16 mouse cellular contexts compared by ENCODE assay signal in the genomic region with DNA sequence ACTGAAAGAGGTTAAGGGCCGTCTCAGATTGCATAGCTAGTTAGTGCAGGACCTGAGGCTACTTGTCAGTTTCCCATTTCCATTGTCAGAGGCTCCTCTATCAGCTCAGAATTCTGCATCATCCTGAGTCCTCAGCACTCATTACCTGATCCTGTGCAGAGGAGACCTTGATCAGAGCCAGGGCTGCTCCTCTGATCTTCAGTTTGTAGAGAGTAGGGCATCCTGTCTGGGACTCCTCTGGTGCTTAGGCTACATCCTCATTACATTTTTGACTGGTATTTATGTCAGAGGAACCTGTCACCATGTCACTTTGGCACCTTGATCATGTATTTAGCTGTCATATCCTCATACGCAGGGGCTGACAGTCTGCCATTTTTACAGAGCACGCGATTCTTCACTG.
"Had no signal": no experiment of that assay in that cellular context is flagged by ENCODE, and none has a peak within 500 bp of the region (broad histone marks: within the 10 kb centered on the region; RNA-seq: fewer than 3 reads in every experiment).

No protein-coding gene starts in this region.

- H3K27me3 ChIP-seq: neural tube, embryonic 13.5 days; neural tube, embryonic 15.5 days; stomach, embryonic 15.5 days had no signal

- H3K36me3 ChIP-seq: neural tube, embryonic 13.5 days; neural tube, embryonic 15.5 days; stomach, embryonic 15.5 days had no signal

- H3K9ac ChIP-seq: neural tube, embryonic 13.5 days; neural tube, embryonic 15.5 days; stomach, embryonic 15.5 days had no signal

- H3K4me3 ChIP-seq: neural tube, embryonic 13.5 days; neural tube, embryonic 15.5 days; stomach, embryonic 15.5 days had no signal

- H3K4me1 ChIP-seq: neural tube, embryonic 13.5 days; neural tube, embryonic 15.5 days; stomach, embryonic 15.5 days had no signal

- H3K9me3 ChIP-seq: neural tube, embryonic 13.5 days; neural tube, embryonic 15.5 days; stomach, embryonic 15.5 days had no signal

- H3K27ac ChIP-seq: neural tube, embryonic 13.5 days; neural tube, embryonic 15.5 days; stomach, embryonic 15.5 days; stomach, postnatal 0 days had no signal

- H3K4me2 ChIP-seq: neural tube, embryonic 13.5 days; neural tube, embryonic 15.5 days; stomach, embryonic 15.5 days had no signal

- DNase-seq: retina, postnatal 1 day; right cerebral cortex, adult 18-20 months; right cerebral cortex, postnatal 14 days; right cerebral cortex, postnatal 25 days; right cerebral cortex, postnatal 4 days; spleen, adult 18-20 months; thymus, adult 18-20 months; thymus, adult 2 months; thymus, postnatal 14 days; thymus, postnatal 25 days; thymus, postnatal 36 days; thymus, postnatal 4 days had no signal
